Mouse (Mus musculus): ENCODE measurements at regions not wholly inside any gene's neighbourhood (a gene's known extent, or its start where the extent isn't known, plus 50 kb on each side); places are given as distances from the start of the nearest gene placed in this dataset.

- DNase-seq: no peak
- Histone ChIP-seq H3K4me3 (replicated peaks; ENCODE audit: insufficient read depth, low read depth, low read length) (no peak overlapping the region), H3K27ac (ENCODE audit: insufficient read depth, low read length) (no peak overlapping the region), H3K27me3 (ENCODE audit: control insufficient read depth, insufficient read depth, low read length) (no peaks in the 10 kb centered on the region), H3K4me1 (ENCODE audit: control insufficient read depth, insufficient read depth, low read length) (no peaks in the 10 kb centered on the region)
- TF ChIP-seq CTCF (IDR thresholded peaks at IDR 0.05; ENCODE audit: borderline replicate concordance, insufficient read depth, low read depth, low read length): no peak
- no peak for TF ChIP-seq POLR2A (IDR thresholded peaks at IDR 0.05; ENCODE audit: borderline replicate concordance, insufficient read depth, low read length)
- 98% methylated on average over 5 of the region's 5 CpGs for whole genome bisulfite sequencing
Measured at GRCm38 (mm10) chr19:56007433-56007832, 265.8 kb downstream of the Tcf7l2 start.

- WGBS: 93% methylated on average over 7 of the region's 7 CpGs
- no peak overlapping the region for H3K27ac ChIP-seq (ENCODE audit: insufficient read depth, low read length)
- no peaks in the 10 kb centered on the region for H3K27me3 ChIP-seq (ENCODE audit: control insufficient read depth, insufficient read depth, low read length)
- no peak overlapping the region for H3K4me3 ChIP-seq (replicated peaks; ENCODE audit: insufficient read depth, low read depth, low read length)
- H3K4me1 ChIP-seq (ENCODE audit: control insufficient read depth, insufficient read depth, low read length): no peaks in the 10 kb centered on the region
- no peak for TF ChIP-seq POLR2A (IDR thresholded peaks at IDR 0.05; ENCODE audit: borderline replicate concordance, insufficient read depth, low read length)
- TF ChIP-seq CTCF (IDR thresholded peaks at IDR 0.05; ENCODE audit: borderline replicate concordance, insufficient read depth, low read depth, low read length): no peak
- no peak for DNase-seq
Measured at GRCm38 (mm10) chr19:56010766-56011165, 269.1 kb downstream of the Tcf7l2 start.

- DNase-seq: no peak
- no peak overlapping the region for H3K4me3 ChIP-seq (replicated peaks; ENCODE audit: insufficient read depth, low read depth, low read length)
- TF ChIP-seq POLR2A (IDR thresholded peaks at IDR 0.05; ENCODE audit: borderline replicate concordance, insufficient read depth, low read length) (no peak), CTCF (IDR thresholded peaks at IDR 0.05; ENCODE audit: borderline replicate concordance, insufficient read depth, low read depth, low read length) (no peak)
- H3K4me1 ChIP-seq (ENCODE audit: control insufficient read depth, insufficient read depth, low read length): no peaks in the 10 kb centered on the region
- H3K27ac ChIP-seq (ENCODE audit: insufficient read depth, low read length): no peak overlapping the region
- H3K27me3 ChIP-seq (ENCODE audit: control insufficient read depth, insufficient read depth, low read length): no peaks in the 10 kb centered on the region
Measured at GRCm38 (mm10) chr19:56011292-56011691, 269.7 kb downstream of the Tcf7l2 start.

- no peak overlapping the region for H3K27ac ChIP-seq (ENCODE audit: insufficient read depth, low read length)
- no peak for DNase-seq
- no peaks in the 10 kb centered on the region for H3K27me3 ChIP-seq (ENCODE audit: control insufficient read depth, insufficient read depth, low read length)
- H3K4me1 ChIP-seq (ENCODE audit: control insufficient read depth, insufficient read depth, low read length): no peaks in the 10 kb centered on the region
- 84% methylated on average over 4 of the region's 4 CpGs for WGBS
- TF ChIP-seq POLR2A (IDR thresholded peaks at IDR 0.05; ENCODE audit: borderline replicate concordance, insufficient read depth, low read length) (no peak), CTCF (IDR thresholded peaks at IDR 0.05; ENCODE audit: borderline replicate concordance, insufficient read depth, low read depth, low read length) (no peak)
- H3K4me3 ChIP-seq (replicated peaks; ENCODE audit: insufficient read depth, low read depth, low read length): no peak overlapping the region
Measured at GRCm38 (mm10) chr19:56016548-56017346, 270.2 kb upstream of the Habp2 start.

GRCm38 (mm10) chr19:56017524-56017923 is 269.4 kb upstream of the Habp2 start:
- Histone ChIP-seq H3K27ac (ENCODE audit: insufficient read depth, low read length) (no peak overlapping the region), H3K4me1 (ENCODE audit: control insufficient read depth, insufficient read depth, low read length) (no peaks in the 10 kb centered on the region), H3K27me3 (ENCODE audit: control insufficient read depth, insufficient read depth, low read length) (no peaks in the 10 kb centered on the region), H3K4me3 (replicated peaks; ENCODE audit: insufficient read depth, low read depth, low read length) (no peak overlapping the region)
- WGBS: 84% methylated on average over 7 of the region's 7 CpGs
- TF ChIP-seq POLR2A (IDR thresholded peaks at IDR 0.05; ENCODE audit: borderline replicate concordance, insufficient read depth, low read length) (no peak), CTCF (IDR thresholded peaks at IDR 0.05; ENCODE audit: borderline replicate concordance, insufficient read depth, low read depth, low read length) (no peak)
- DNase-seq: no peak

- Histone ChIP-seq H3K4me1 (ENCODE audit: control insufficient read depth, insufficient read depth, low read length) (no peaks in the 10 kb centered on the region), H3K4me3 (replicated peaks; ENCODE audit: insufficient read depth, low read depth, low read length) (no peak overlapping the region), H3K27me3 (ENCODE audit: control insufficient read depth, insufficient read depth, low read length) (no peaks in the 10 kb centered on the region), H3K27ac (ENCODE audit: insufficient read depth, low read length) (no peak overlapping the region)
- no peak for DNase-seq
- 59% methylated on average over 7 of the region's 7 CpGs for WGBS
- TF ChIP-seq CTCF (IDR thresholded peaks at IDR 0.05; ENCODE audit: borderline replicate concordance, insufficient read depth, low read depth, low read length) (no peak), POLR2A (IDR thresholded peaks at IDR 0.05; ENCODE audit: borderline replicate concordance, insufficient read depth, low read length) (no peak)
Measured at GRCm38 (mm10) chr19:56019143-56019542, 267.8 kb upstream of the Habp2 start.

- no peak for TF ChIP-seq POLR2A (IDR thresholded peaks at IDR 0.05; ENCODE audit: borderline replicate concordance, insufficient read depth, low read length)
- TF ChIP-seq CTCF (IDR thresholded peaks at IDR 0.05; ENCODE audit: borderline replicate concordance, insufficient read depth, low read depth, low read length): no peak
- no peak overlapping the region for H3K4me3 ChIP-seq (replicated peaks; ENCODE audit: insufficient read depth, low read depth, low read length)
- WGBS: 39% methylated on average over 6 of the region's 6 CpGs
Measured at GRCm38 (mm10) chr19:56022348-56022747, 264.6 kb upstream of the Habp2 start.

GRCm38 (mm10) chr19:56024599-56024998 is 262.3 kb upstream of the Habp2 start:
- no peak overlapping the region for H3K4me3 ChIP-seq (replicated peaks; ENCODE audit: insufficient read depth, low read depth, low read length)
- no peak overlapping the region for H3K27ac ChIP-seq (ENCODE audit: insufficient read depth, low read length)
- TF ChIP-seq CTCF (IDR thresholded peaks at IDR 0.05; ENCODE audit: borderline replicate concordance, insufficient read depth, low read depth, low read length) (no peak), POLR2A (IDR thresholded peaks at IDR 0.05; ENCODE audit: borderline replicate concordance, insufficient read depth, low read length) (no peak)
- no peaks in the 10 kb centered on the region for H3K27me3 ChIP-seq (ENCODE audit: control insufficient read depth, insufficient read depth, low read length)
- no peak for DNase-seq
- 87% methylated on average over 4 of the region's 4 CpGs for WGBS
- H3K4me1 ChIP-seq (ENCODE audit: control insufficient read depth, insufficient read depth, low read length): no peaks in the 10 kb centered on the region

More at GRCm38 (mm10) chr19:56022348-56022747, 264.6 kb upstream of the Habp2 start:
- Histone ChIP-seq H3K27ac (ENCODE audit: insufficient read depth, low read length) (no peak overlapping the region), H3K27me3 (ENCODE audit: control insufficient read depth, insufficient read depth, low read length) (no peaks in the 10 kb centered on the region), H3K4me1 (ENCODE audit: control insufficient read depth, insufficient read depth, low read length) (no peaks in the 10 kb centered on the region)
- DNase-seq: no peak

All from cerebellum, adult 2 months (tissue).